Mouse (Mus musculus) neural tube, postnatal 0 days (tissue): ENCODE measurements around the gene Olfr294. TPM values are rescaled to one million over a fixed set of nuclear protein-coding genes. Genes with fewer than 3 reads are reported as not detected.

Experiments used
- polyA plus RNA-seq: library from polyadenylated mRNA; unstranded; fragments of >200 nt; fragmentation: Nextera tagmentation; extraction: Ambion mirVana; gene quantifications from 2 replicates; pipeline ENCODE4 v1.2.1, GENCODE M21; 2015

The Olfr294 gene
- polyA plus RNA-seq = not detected in 2 replicates

DNA sequence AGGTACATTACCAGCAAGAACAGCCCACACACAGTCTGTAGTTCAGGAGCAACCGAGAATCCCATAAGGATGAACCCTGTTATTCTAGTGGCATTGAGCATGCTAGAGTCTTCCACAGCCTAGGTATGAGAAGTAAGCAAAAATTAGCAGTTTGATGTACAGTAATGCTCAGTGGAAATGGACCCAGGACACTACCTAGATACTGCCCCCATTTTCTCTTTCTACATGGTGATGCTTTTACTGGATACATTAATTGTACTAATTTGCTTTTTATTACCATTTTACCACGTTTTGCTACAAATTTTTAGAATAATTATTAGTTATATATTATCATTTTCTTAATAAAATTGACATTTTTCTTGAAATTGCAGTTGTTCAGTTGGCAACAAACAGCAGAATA, at the start of gene Olfr294:
TSS of gene Olfr294 (minus strand) at position 101 of the 400 bp plus-strand sequence.

DNA sequence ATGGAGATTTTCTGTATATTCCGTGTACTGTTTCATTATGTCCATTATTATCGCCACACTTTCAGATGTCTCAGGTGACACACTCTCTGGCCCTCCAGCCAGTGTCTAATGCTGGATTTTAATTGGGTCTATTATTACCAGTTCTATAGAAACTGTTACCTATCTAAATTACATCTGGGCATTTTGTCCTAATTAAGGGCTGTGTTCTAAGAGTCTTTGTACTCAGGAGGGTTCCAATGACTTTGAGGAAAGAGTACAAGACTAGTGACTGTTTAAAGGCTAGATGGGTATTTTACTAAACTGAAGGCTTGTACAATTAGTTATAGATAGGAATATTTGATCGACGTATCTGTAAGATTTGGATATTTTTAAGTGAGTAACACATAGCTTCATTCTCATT, 32.3 kb upstream of the Olfr294 start, which contains the start of gene Olfr293:
TSS of gene Olfr293 (plus strand) at position 301 of the 400 bp plus-strand sequence.

GRCm38 (mm10) chr7:86583562-86583961, 32.9 kb downstream of the Olfr294 start, which contains the start of gene Olfr295:
Gene Olfr295 (plus strand): TSS chr7:86583862.

Other genes with a start within 250 kb of the Olfr294 start
- not detected in 2 replicates for gene Olfr305, start 249.7 kb downstream of the Olfr294 start, polyA plus RNA-seq
- not detected in 2 replicates for gene Olfr304, start 230.0 kb downstream of the Olfr294 start, polyA plus RNA-seq
- not detected in 2 replicates for gene Olfr303, start 218.9 kb downstream of the Olfr294 start, polyA plus RNA-seq
- not detected in 2 replicates for gene Olfr301, start 212.8 kb downstream of the Olfr294 start, polyA plus RNA-seq
- gene Olfr299, start 156.7 kb downstream of the Olfr294 start, polyA plus RNA-seq = not detected in 2 replicates
- not detected in 2 replicates for gene Olfr298, start 124.2 kb downstream of the Olfr294 start, polyA plus RNA-seq
- not detected in 2 replicates for gene Olfr297, start 96.7 kb downstream of the Olfr294 start, polyA plus RNA-seq
- gene Olfr295, start 32.8 kb downstream of the Olfr294 start, polyA plus RNA-seq = not detected in 2 replicates
- not detected in 2 replicates for gene Olfr293, start 32.4 kb upstream of the Olfr294 start, polyA plus RNA-seq
- not detected in 2 replicates for gene Olfr292, start 71.7 kb upstream of the Olfr294 start, polyA plus RNA-seq
- 6.8 and 9.1 TPM in 2 replicates for gene Folh1, start 159.3 kb upstream of the Olfr294 start, polyA plus RNA-seq
- gene Vmn2r77, start 178.4 kb upstream of the Olfr294 start, polyA plus RNA-seq = not detected in 2 replicates